Mouse (Mus musculus) Patski (cell line): ENCODE measurements at regions not wholly inside any gene's neighbourhood (a gene's known extent, or its start where the extent isn't known, plus 50 kb on each side); places are given as distances from the start of the nearest gene placed in this dataset.

Experiments
- ATAC-seq: fragments of 100-300 bp; one replicate; pipeline ENCODE4 v1.8.0; 2021
- CTCF ChIA-PET: fragments of 350-600 bp; sonication (Branson Sonifier 250); formaldehyde crosslinking; loops from one replicate; lab custom pipeline; 2022; ENCODE audit warnings: inconsistent platforms; lab: Charles Lee
- POLR2A ChIA-PET: fragments of 350-600 bp; sonication (Branson Sonifier 250); formaldehyde crosslinking; loops from one replicate; lab custom pipeline; 2022; ENCODE audit warnings: antibody characterized with exemption, inconsistent platforms; lab: Charles Lee
- DNase-seq: peaks from one replicate; pipeline ENCODE4 v3.0.0-alpha.2; 2011; ENCODE audit warnings: low read depth, low spot score
- H3K27me3 ChIP-seq: fragments of 371-371 bp; one replicate; pipeline ENCODE4 v1.5.1; 2021
- CTCF ChIP-seq: fragments of 100-300 bp; IDR thresholded peaks from one replicate; pipeline ENCODE4 v1.5.1; 2021
- in situ Hi-C: fragments of 300-500 bp; cut with MboI; formaldehyde crosslinking; loops from 3 replicates; pipeline ENCODE4 v1.11.1; 2018; ENCODE audit warnings: low pct_unique_long_range_greater_than_20kb, mixed read lengths

- H3K27me3 ChIP-seq, result no peaks in the 10 kb centered on the region
- in situ Hi-C loops, result no loop called here
- DNase-seq, result no peak
- POLR2A ChIA-PET, result no interaction called here
- ATAC-seq, result no peak
- CTCF ChIA-PET, result no interaction called here
- no peak for TF ChIP-seq CTCF
Measured at GRCm38 (mm10) chr8:103911287-103912015, 190.0 kb upstream of the Cdh5 start.

- in situ Hi-C loops, result no loop called here
- ATAC-seq (no peak), DNase-seq (no peak)
- CTCF ChIA-PET, result no interaction called here
- no peaks in the 10 kb centered on the region for H3K27me3 ChIP-seq
- POLR2A ChIA-PET, result no interaction called here
- no peak for TF ChIP-seq CTCF
Measured at GRCm38 (mm10) chr8:103912983-103913926, 188.2 kb upstream of the Cdh5 start.

- POLR2A ChIA-PET, result no interaction called here
- in situ Hi-C loops, result no loop called here
- no peaks in the 10 kb centered on the region for H3K27me3 ChIP-seq
- no peak for DNase-seq
- TF ChIP-seq CTCF, result no peak
- CTCF ChIA-PET, result no interaction called here
- no peak for ATAC-seq
Measured at GRCm38 (mm10) chr8:103913927-103914640, 187.3 kb upstream of the Cdh5 start.

- no peak for TF ChIP-seq CTCF
- DNase-seq (no peak), ATAC-seq (no peak)
- in situ Hi-C loops, result no loop called here
- CTCF ChIA-PET, result no interaction called here
- POLR2A ChIA-PET, result no interaction called here
- H3K27me3 ChIP-seq, result no peaks in the 10 kb centered on the region
Measured at GRCm38 (mm10) chr8:103919324-103919723, 182.1 kb upstream of the Cdh5 start.

GRCm38 (mm10) chr8:103921621-103922020, 179.8 kb upstream of the Cdh5 start:
- POLR2A ChIA-PET, result no interaction called here
- no peak for TF ChIP-seq CTCF
- no peak for ATAC-seq
- in situ Hi-C loops, result no loop called here
- DNase-seq, result no peak
- CTCF ChIA-PET, result no interaction called here
- H3K27me3 ChIP-seq, result no peaks in the 10 kb centered on the region

GRCm38 (mm10) chr8:103922746-103923145, 178.7 kb upstream of the Cdh5 start:
- no peaks in the 10 kb centered on the region for H3K27me3 ChIP-seq
- ChIA-PET CTCF (no interaction called here), POLR2A (no interaction called here)
- ATAC-seq, result no peak
- no peak for TF ChIP-seq CTCF
- in situ Hi-C loops, result no loop called here
- DNase-seq, result no peak

GRCm38 (mm10) chr8:103932681-103933080, 168.7 kb upstream of the Cdh5 start:
- DNase-seq, result no peak
- POLR2A ChIA-PET, result no interaction called here
- H3K27me3 ChIP-seq, result no peaks in the 10 kb centered on the region
- ATAC-seq, result no peak
- CTCF ChIA-PET, result no interaction called here
- TF ChIP-seq CTCF, result no peak
- in situ Hi-C loops, result no loop called here

- POLR2A ChIA-PET, result no interaction called here
- CTCF ChIA-PET, result no interaction called here
- DNase-seq, result no peak
- TF ChIP-seq CTCF, result no peak
- no peaks in the 10 kb centered on the region for H3K27me3 ChIP-seq
- no peak for ATAC-seq
- in situ Hi-C loops, result no loop called here
Measured at GRCm38 (mm10) chr8:103936491-103936890, 164.9 kb upstream of the Cdh5 start.

- H3K27me3 ChIP-seq, result no peaks in the 10 kb centered on the region
- no peak for TF ChIP-seq CTCF
Measured at GRCm38 (mm10) chr8:103938283-103939230, 162.9 kb upstream of the Cdh5 start.

GRCm38 (mm10) chr8:103940958-103941532, 160.4 kb upstream of the Cdh5 start:
- TF ChIP-seq CTCF, result no peak
- no peaks in the 10 kb centered on the region for H3K27me3 ChIP-seq
- POLR2A ChIA-PET, result no interaction called here
- CTCF ChIA-PET, result no interaction called here
- in situ Hi-C loops, result no loop called here
- ATAC-seq (no peak), DNase-seq (no peak)

More at GRCm38 (mm10) chr8:103938283-103939230, 162.9 kb upstream of the Cdh5 start:
- ATAC-seq, result no peak
- ChIA-PET POLR2A (no interaction called here), CTCF (interaction anchor here (1.0 kb wide), 1 partner anchor 42 kb away, joined by 3 read pairs; no protein-coding TSS in a partner anchor)
- no peak for DNase-seq
- in situ Hi-C loops, result no loop called here
